Mouse (Mus musculus) liver, adult 2 months (tissue): Measurements from ENCODE around the gene Abr.

Experiments used
- CTCF ChIP-seq: fragments of 200-500 bp; IDR thresholded peaks from 2 replicates; pipeline ENCODE4 v1.5.1; 2011; ENCODE audit warnings: low read depth, low read length, control low read depth
- POLR2A ChIP-seq: fragments of 200-500 bp; IDR thresholded peaks from 2 replicates; pipeline ENCODE4 v1.6.1; 2011; ENCODE audit warnings: low read length, control low read depth; ENCODE audit not compliant: insufficient read depth; ENCODE audit errors: extremely low read depth

- no peak for TF ChIP-seq CTCF
- no peak for TF ChIP-seq POLR2A
Observed at GRCm38 (mm10) chr11:76370491-76370890, 251.6 kb downstream of the Abr start.
